Mouse (Mus musculus) embryo, embryonic 9.5 days (tissue): ENCODE data around the gene Tubgcp4.
A peak's percentile ranks its signal among the peaks of the same experiment; 100 is the strongest.
"Not testable (repeated sequence)": the region's sequence is repeated elsewhere in the genome, so short reads cannot be mapped to it uniquely, and the experiment has no call there.

Source experiments
- DNase-seq: peaks from one replicate; pipeline ENCODE4 v3.0.0-alpha.2; 2017; ENCODE audit errors: extremely low spot score

The Tubgcp4 gene

DNA sequence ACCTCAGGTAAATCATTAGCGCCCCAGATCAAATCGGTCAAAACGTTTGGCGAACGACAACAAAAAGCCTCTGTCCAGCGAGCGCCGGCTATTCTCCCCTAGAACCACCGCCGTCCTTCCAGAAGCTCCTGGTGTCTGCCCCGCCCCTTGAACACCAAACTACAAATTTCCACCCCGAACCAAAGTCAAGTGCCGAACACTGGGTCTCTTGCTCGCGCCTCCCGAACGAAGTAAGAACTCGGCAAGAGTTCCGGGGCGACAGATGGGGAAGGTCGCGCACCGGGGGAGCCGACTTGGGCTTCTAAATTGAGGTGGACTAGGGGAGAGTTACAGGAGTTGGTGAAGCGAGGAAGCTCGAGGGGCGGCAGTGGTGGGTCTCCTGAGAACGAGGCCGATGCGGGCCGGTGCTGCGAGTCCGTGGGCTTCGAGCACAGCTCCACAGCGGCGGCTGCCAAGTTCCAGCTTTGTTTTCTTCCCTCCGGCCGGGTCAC lies at the start of gene Tubgcp4:
Tubgcp4 (plus strand) TSS at position 174 of the 491 bp plus-strand sequence.
- DNase-seq = no peak

DNA sequence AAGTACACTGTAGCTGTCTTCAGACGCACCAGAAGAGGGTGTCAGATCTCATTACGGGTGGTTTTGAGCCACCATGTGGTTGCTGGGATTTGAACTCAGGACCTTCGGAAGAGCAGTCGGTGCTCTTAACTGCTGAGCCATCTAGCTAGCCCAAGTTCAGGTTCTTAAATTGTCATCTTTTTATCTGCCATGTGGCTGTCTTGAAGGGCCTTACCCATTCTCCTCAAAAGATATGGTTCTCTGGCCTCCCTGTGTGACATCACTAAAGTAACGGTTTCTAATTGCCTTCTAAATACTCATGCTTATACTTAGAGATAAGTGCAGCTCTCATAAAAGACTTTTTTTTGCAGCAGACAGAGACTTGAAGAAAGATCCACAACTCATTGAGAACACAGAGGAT lies 44.2 kb upstream of the Tubgcp4 start:
- not testable (repeated sequence) for DNase-seq

DNA sequence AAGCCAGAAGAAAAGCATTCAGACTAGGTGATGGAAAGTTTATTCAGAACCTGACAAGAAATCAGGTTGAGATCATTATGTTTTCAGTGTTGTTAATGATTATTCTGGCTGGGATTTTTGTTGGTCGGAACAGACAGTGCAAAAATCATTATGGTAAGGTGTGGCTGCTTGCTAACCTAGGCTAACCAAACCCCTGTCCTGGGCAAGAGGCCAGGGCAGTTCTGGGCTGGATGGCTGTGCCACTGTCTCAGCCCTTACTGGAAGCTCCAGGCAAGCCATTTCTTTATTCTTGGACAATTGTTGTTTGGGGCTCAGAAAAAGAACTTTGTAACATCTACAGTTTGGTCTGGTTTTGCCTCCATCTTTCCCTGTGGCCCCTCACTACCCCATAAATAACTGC lies 42.9 kb upstream of the Tubgcp4 start:
- DNase-seq = no peak

DNA sequence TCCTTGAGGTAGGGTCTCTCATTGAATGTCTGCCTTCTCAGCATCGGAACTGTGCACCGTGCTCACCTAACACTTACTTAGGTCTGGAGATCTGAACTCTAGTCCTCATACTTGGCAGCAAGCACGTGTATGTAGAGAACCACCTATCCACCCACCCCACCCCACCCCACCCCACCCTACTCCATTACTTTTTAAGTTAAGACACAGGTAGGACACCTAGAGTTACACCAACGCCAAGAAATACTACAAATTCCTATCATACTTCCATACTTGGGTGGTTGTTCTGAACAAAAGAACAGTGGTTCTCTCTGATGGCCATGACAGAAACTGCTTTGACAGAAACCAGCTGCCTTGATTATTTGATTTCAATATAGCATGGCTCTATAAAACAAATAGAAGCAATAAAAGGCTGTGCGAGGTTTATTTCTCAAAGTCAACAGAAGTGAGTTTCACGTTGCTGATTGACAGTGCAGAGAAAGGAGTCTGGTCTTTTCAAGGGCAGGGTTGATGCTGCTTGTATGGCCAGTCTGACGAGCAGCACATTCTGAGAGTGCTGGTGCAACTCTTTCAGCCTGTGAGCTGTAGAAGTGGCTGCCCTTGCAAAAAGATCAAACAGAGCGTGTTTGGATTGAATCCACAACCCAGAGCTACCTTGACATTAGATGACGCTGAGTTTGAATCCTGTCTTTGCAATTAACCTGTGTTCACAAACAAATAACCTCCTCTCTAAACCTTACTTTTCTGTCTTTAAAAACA lies 41.4 kb upstream of the Tubgcp4 start:
- DNase-seq = no peak

- no peak for DNase-seq
Observed at GRCm38 (mm10) chr2:121132822-121133221, 37.6 kb upstream of the Tubgcp4 start.

GRCm38 (mm10) chr2:121137371-121137770 lies 33.1 kb upstream of the Tubgcp4 start:
- DNase-seq = no peak

GRCm38 (mm10) chr2:121139266-121140017 lies 31.0 kb upstream of the Tubgcp4 start:
- DNase-seq = no peak

- DNase-seq = peak; percentile 94
Observed at GRCm38 (mm10) chr2:121140018-121140882, 30.2 kb upstream of the Tubgcp4 start, which contains the start of the genes Adal and Lcmt2. TSS of gene Adal (plus strand) at chr2:121140428. TSS of gene Lcmt2 (minus strand) at chr2:121140653.

DNA sequence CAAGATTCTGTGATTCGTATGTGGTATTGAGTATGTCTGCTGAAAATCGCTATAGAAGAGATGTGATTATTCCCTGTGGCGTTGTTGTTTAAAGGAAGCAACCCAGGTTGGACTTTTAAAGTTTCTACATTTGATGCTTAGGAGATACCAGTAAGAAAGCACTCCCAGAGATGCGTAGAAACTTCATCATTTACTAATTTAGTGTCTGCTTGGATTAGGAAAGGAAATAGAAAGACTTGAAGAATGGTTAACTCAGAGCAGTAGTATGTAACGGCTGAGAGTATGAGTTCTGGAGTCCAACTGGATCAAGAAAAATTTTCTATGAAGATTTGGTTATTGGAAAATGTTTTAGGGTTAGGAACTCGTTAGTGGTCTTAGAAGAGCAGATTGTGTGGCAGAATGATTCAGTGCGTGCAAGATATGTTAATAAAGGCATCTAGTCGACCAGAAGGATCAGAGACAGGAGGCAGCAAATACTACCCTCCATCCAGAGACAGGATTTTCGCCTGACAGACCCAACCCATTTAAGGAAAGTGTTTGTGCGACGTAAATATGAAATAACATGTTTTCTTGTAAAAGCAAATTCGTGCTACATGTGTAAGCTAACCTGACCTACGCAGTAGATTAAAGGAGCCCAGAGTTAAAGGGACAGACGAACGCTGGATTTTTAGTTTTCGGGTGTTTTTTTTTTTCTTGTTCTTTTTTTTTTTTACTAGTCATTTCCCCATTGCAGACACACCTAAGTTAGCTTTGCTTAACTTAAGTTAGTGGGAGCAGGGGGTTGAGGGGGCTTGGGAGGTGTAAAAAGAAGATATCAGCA lies 29.0 kb upstream of the Tubgcp4 start:
- DNase-seq = no peak

GRCm38 (mm10) chr2:121142415-121142814 lies 28.0 kb upstream of the Tubgcp4 start:
- no peak for DNase-seq

- no peak for DNase-seq
Observed at GRCm38 (mm10) chr2:121149679-121150078, 20.8 kb upstream of the Tubgcp4 start.

DNA sequence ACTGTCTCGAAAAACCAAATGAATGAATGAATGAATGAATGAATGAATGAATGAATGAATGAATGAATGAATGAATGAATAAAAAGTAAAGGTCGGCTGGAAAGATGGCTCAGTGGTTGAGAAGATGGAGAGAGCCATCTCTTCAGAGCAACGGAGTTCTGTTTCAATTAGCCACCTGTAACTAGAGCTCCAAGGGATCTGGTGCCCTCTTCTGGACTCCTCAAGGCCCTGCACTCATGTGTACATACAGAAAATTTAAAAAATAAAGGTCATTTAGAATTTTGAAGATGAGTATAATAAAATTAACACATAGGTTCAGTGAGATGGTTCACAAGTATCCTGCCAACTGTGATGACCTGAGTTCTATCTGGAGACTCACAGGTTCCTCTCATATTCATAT lies 17.4 kb upstream of the Tubgcp4 start:
- no peak for DNase-seq

GRCm38 (mm10) chr2:121169173-121169572 lies 1.3 kb upstream of the Tubgcp4 start:
- no peak for DNase-seq

DNA sequence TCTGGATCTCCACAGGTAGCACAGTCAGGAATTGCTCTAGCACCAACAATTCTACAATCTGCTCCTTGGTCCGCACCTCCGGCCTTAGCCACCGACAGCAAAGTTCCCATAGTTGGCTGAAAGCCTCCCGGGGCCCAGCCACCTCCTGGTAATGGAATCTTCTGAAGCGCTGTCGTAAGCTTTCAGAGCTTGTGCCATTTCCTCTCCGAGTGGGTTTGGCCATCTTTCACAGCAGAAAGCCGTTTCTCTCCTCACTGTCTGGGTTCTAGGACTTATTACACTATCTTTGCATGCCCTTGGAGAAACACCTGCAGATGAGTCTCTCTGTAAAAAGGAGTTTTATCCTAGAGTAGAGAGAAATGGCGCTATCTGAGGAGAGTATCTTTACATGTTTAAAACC lies 552 bp upstream of the Tubgcp4 start:
- no peak for DNase-seq

DNA sequence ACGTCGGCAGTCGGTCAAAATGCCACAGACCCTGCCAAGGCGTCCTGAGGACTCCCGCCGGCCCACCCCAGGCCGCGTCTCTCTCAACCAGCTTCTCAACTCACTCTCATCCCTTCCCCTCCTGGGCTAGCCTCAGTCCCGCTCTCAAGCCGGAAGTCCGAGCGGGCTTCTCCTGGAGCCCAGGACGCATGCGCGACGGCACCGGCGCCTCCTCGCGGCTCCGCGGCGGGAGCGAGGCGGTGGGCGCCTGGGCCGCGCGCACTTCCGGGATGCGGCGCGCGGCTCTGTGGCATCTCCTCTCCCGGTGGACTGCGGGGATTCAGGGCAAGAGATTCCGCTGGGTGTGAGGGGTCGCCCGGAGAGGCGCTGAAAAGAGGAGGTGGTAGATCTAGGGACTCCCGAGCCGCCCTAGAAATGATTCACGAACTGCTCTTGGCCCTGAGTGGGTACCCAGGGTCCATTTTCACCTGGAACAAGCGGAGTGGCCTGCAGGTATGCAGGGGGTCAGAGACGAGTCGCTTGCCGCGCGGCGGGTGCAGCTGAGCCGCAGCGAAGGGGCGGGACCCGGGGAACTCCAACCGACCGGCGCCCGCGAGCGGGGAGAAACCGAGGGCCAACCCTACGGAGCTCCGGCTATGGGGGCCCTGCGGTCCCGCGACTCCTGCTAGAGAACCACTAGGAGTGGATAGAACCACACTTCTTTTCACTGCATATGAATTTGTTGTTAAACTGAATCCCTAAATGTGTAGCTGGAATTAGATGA lies 707 bp downstream of the Tubgcp4 start, which contains the start of gene Zscan29:
Zscan29 (minus strand) TSS at position 146 of the 763 bp plus-strand sequence.
- peak; percentile 88 for DNase-seq

DNA sequence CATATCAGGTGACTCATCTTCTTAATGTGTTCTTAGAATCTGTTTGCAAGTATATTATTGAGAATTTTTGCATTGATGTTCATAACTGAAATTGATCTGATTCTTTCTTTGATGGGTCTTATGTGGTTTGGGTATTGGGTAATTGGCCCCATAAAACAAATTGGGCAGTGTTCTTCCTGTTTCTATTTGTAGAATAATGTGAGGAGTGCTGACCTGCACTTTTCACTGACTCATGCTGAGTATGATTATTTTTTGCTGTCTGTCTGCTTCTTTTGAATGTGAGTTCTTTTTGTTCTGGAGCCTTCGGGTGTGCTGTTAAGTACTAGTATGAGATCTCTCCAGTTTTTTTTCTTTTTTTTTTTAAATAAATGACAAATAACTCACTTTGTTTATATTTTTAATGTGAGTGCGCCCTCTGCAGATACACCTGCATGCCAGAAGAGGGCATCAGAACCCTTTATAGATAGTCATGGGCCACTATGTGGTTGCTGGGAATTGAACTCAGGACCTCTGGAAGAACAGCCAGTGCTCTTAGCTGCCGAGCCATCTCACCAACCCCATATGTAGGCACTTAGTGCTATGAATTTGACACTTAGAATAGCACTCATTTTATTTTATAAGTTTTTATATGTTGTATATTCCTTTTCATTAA lies 8.5 kb downstream of the Tubgcp4 start:
- DNase-seq = no peak

DNA sequence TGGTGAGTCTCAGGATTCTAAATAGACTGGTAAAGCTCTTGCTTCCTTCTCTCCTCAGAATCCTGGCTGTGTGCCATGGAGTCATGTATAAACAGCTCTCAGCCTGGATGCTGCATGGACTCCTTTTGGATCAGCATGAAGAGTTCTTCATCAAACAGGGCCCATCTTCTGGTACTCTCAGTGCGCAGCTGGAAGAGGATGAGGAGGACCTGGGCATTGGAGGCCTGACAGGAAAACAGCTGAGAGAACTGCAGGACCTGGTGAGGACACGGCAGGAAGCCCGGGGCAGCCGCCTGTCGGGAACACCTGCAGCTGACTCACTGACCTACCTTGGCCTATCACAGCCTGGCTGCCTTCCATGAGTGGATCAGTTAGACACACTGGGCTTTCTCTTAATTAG lies 13.0 kb downstream of the Tubgcp4 start:
- DNase-seq = no peak

DNA sequence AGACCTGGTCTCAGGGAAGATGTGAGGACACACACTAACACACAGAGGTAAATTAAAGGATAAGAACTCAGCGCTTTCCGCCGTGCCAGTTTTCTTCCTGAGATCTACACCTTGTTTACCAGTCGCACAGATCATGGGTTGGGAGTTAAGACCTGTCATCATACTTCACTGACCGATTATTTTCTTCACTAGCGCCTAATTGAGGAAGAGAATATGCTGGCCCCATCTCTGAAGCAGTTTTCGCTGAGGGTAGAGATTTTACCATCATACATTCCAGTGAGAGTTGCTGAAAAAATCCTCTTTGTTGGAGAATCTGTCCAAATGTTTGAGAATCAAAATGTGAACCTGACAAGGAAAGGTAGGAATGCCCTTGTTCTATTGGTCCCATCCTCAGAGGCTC lies 13.7 kb downstream of the Tubgcp4 start:
- no peak for DNase-seq

DNA sequence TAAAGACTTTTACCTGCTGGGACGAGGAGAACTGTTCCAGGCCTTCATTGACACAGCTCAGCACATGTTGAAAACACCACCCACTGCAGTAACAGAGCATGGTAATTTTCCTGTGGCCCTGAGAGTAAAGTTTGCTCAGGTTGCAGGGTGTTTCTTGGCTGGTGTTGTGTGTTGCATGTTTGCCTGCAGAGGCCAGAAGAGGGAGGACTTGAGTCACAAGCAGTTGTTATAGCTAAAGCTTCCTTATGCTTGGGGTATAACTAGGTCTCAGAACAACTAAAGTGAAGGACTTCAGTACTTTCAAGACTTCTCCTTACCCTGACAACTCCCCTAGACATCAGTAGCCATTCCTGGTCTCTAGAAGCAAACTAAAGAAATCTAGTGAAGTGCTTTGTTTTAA lies 18.1 kb downstream of the Tubgcp4 start:
- DNase-seq = no peak

DNA sequence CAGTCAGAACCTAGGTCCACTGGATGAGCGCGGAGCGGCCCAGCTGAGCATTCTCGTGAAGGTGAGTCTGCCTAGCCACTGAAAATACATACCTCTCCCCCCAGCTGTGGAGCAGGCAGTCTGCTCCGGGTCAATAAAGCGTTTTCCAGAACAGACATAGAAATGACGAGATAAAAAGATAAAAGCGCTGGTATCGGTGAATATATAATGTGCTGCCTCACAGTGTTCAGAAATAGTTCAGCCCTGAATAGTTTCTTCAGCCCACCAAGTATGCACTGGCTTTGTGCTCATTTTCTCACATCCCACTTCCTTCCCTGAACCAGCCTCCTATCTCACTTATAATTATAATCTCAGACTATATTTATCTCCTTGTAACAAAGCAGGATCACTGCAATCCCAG lies 25.0 kb downstream of the Tubgcp4 start:
- DNase-seq = no peak
